Mouse (Mus musculus) midbrain, embryonic 10.5 days (tissue): ENCODE measurements around the gene Abtb2. TPM values are rescaled to one million over a fixed set of nuclear protein-coding genes. Genes with fewer than 3 reads are reported as not detected.
A peak's percentile ranks its signal among the peaks of the same experiment; 100 is the strongest.

Source experiments
- DNase-seq: peaks from one replicate; pipeline ENCODE4 v3.0.0-alpha.2; 2017; ENCODE audit warnings: low spot score
- H3K27ac ChIP-seq: fragments of 300-500 bp; sonication (generic); replicated peaks from 2 replicates; pipeline ENCODE4 v1.5.1; 2016; ENCODE audit warnings: mild to moderate bottlenecking
- H3K27me3 ChIP-seq: fragments of 300-500 bp; sonication (generic); 2 replicates; pipeline ENCODE4 v1.6.1; 2016; ENCODE audit warnings: low read depth, mild to moderate bottlenecking; ENCODE audit not compliant: poor library complexity, severe bottlenecking
- H3K36me3 ChIP-seq: fragments of 300-500 bp; sonication (generic); 2 replicates; pipeline ENCODE4 v1.6.1; 2016; ENCODE audit warnings: mild to moderate bottlenecking, moderate library complexity
- H3K4me1 ChIP-seq: fragments of 300-500 bp; sonication (generic); 2 replicates; pipeline ENCODE4 v1.6.1; 2016
- H3K4me3 ChIP-seq: fragments of 300-500 bp; sonication (generic); 2 replicates; pipeline ENCODE4 v1.5.1; 2016; ENCODE audit warnings: mild to moderate bottlenecking, moderate library complexity
- H3K9me3 ChIP-seq: fragments of 300-500 bp; sonication (generic); replicated peaks from 2 replicates; pipeline ENCODE4 v1.6.1; 2016; ENCODE audit warnings: mild to moderate bottlenecking
- WGBS: fragments of 180-500 bp; shearing (Covaris S2); methylation state at CpG from one replicate; pipeline ENCODE4 v1.1.7; 2016; 5-methylcytosine and 5-hydroxymethylcytosine counted together
- polyA plus RNA-seq: library from polyadenylated mRNA; unstranded; fragments of >200 nt; fragmentation: Nextera tagmentation; extraction: Ambion mirVana; gene quantifications from 2 replicates; pipeline ENCODE4 v1.2.1, GENCODE M21; 2016

Abtb2 gene
- polyA plus RNA-seq, 1 experiment from 2014 or later = 11.5 TPM

GRCm38 (mm10) chr2:103713831-103714230 lies 147.7 kb downstream of the Abtb2 start:
- no peak for DNase-seq
- Histone ChIP-seq H3K27ac (no peak overlapping the region), H3K4me3 (no peak overlapping the region), H3K27me3 (no peaks in the 10 kb centered on the region), H3K36me3 (peaks cover 90% of the 10 kb centered on the region), H3K4me1 (no peaks in the 10 kb centered on the region), H3K9me3 (no peaks in the 10 kb centered on the region)
- 90% methylated on average over 7 of the region's 7 CpGs for WGBS

GRCm38 (mm10) chr2:103714412-103714811 lies 148.3 kb downstream of the Abtb2 start:
- WGBS = 74% methylated on average over 4 of the region's 4 CpGs
- no peaks in the 10 kb centered on the region for H3K4me1 ChIP-seq
- H3K4me3 ChIP-seq = no peak overlapping the region
- DNase-seq = no peak
- no peaks in the 10 kb centered on the region for H3K27me3 ChIP-seq
- H3K36me3 ChIP-seq = peaks cover 87% of the 10 kb centered on the region
- no peaks in the 10 kb centered on the region for H3K9me3 ChIP-seq
- H3K27ac ChIP-seq = no peak overlapping the region

- Histone ChIP-seq H3K4me1 (no peaks in the 10 kb centered on the region), H3K27me3 (no peaks in the 10 kb centered on the region), H3K36me3 (peaks cover 87% of the 10 kb centered on the region), H3K9me3 (no peaks in the 10 kb centered on the region), H3K27ac (no peak overlapping the region), H3K4me3 (no peak overlapping the region)
- DNase-seq = peak; percentile 76
- 65% methylated on average over 8 of the region's 8 CpGs for whole genome bisulfite sequencing
Observed at GRCm38 (mm10) chr2:103718594-103719291, 152.6 kb downstream of the Abtb2 start.

GRCm38 (mm10) chr2:103719292-103719646 lies 153.2 kb downstream of the Abtb2 start:
- Histone ChIP-seq H3K27ac (0 out of 2 replicates have a peak overlapping the region, but pooled peaks have one; percentile 9), H3K4me1 (no peaks in the 10 kb centered on the region), H3K9me3 (no peaks in the 10 kb centered on the region), H3K4me3 (no peak overlapping the region), H3K36me3 (peaks cover 89% of the 10 kb centered on the region), H3K27me3 (no peaks in the 10 kb centered on the region)
- no peak for DNase-seq
- WGBS = 94% methylated on average over 7 of the region's 7 CpGs

- H3K9me3 ChIP-seq = no peaks in the 10 kb centered on the region
- H3K27ac ChIP-seq = no peak overlapping the region
- peaks cover 94% of the 10 kb centered on the region for H3K36me3 ChIP-seq
- no peak overlapping the region for H3K4me3 ChIP-seq
- H3K4me1 ChIP-seq = no peaks in the 10 kb centered on the region
- H3K27me3 ChIP-seq = no peaks in the 10 kb centered on the region
- no peak for DNase-seq
- WGBS = 91% methylated on average over 2 of the region's 2 CpGs
Observed at GRCm38 (mm10) chr2:103724521-103724920, 158.4 kb downstream of the Abtb2 start.

- no peaks in the 10 kb centered on the region for H3K4me1 ChIP-seq
- 92% methylated on average over 12 of the region's 12 CpGs for WGBS
- H3K36me3 ChIP-seq = peaks cover 98% of the 10 kb centered on the region
- no peaks in the 10 kb centered on the region for H3K9me3 ChIP-seq
- H3K27ac ChIP-seq = no peak overlapping the region
- no peak overlapping the region for H3K4me3 ChIP-seq
- DNase-seq = no peak
- H3K27me3 ChIP-seq = no peaks in the 10 kb centered on the region
Observed at GRCm38 (mm10) chr2:103728027-103728540, 162.0 kb downstream of the Abtb2 start.

- DNase-seq = no peak
- H3K9me3 ChIP-seq = no peaks in the 10 kb centered on the region
- peaks cover 98% of the 10 kb centered on the region for H3K36me3 ChIP-seq
- H3K27ac ChIP-seq = no peak overlapping the region
- no peak overlapping the region for H3K4me3 ChIP-seq
- 86% methylated on average over 8 of the region's 8 CpGs for WGBS
- H3K27me3 ChIP-seq = no peaks in the 10 kb centered on the region
- H3K4me1 ChIP-seq = no peaks in the 10 kb centered on the region
Observed at GRCm38 (mm10) chr2:103730999-103731398, 164.9 kb downstream of the Abtb2 start.

GRCm38 (mm10) chr2:103731423-103731822 lies 165.3 kb downstream of the Abtb2 start:
- no peak overlapping the region for H3K4me3 ChIP-seq
- DNase-seq = no peak
- peaks cover 98% of the 10 kb centered on the region for H3K36me3 ChIP-seq
- no peaks in the 10 kb centered on the region for H3K27me3 ChIP-seq
- no peaks in the 10 kb centered on the region for H3K4me1 ChIP-seq
- H3K9me3 ChIP-seq = no peaks in the 10 kb centered on the region
- H3K27ac ChIP-seq = no peak overlapping the region
- 92% methylated on average over 6 of the region's 6 CpGs for WGBS

GRCm38 (mm10) chr2:103742821-103743220 lies 176.7 kb downstream of the Abtb2 start:
- WGBS = 94% methylated on average over 6 of the region's 6 CpGs
- peaks cover 85% of the 10 kb centered on the region for H3K36me3 ChIP-seq
- no peaks in the 10 kb centered on the region for H3K9me3 ChIP-seq
- H3K27me3 ChIP-seq = no peaks in the 10 kb centered on the region
- H3K27ac ChIP-seq = no peak overlapping the region
- no peak overlapping the region for H3K4me3 ChIP-seq
- no peaks in the 10 kb centered on the region for H3K4me1 ChIP-seq
- DNase-seq = no peak

GRCm38 (mm10) chr2:103743536-103743935 lies 177.4 kb downstream of the Abtb2 start:
- H3K27ac ChIP-seq = no peak overlapping the region; the same call in 1 of the 2 replicates
- no peak overlapping the region for H3K4me3 ChIP-seq
- H3K9me3 ChIP-seq = no peaks in the 10 kb centered on the region
- DNase-seq = no peak
- peaks cover 90% of the 10 kb centered on the region for H3K36me3 ChIP-seq
- H3K27me3 ChIP-seq = no peaks in the 10 kb centered on the region
- WGBS = 92% methylated on average over 2 of the region's 2 CpGs
- no peaks in the 10 kb centered on the region for H3K4me1 ChIP-seq

GRCm38 (mm10) chr2:103743988-103744387 lies 177.9 kb downstream of the Abtb2 start:
- DNase-seq = peak; percentile 63
- peaks cover 90% of the 10 kb centered on the region for H3K36me3 ChIP-seq
- H3K9me3 ChIP-seq = no peaks in the 10 kb centered on the region
- H3K27me3 ChIP-seq = no peaks in the 10 kb centered on the region
- H3K4me3 ChIP-seq = no peak overlapping the region
- WGBS = 87% methylated on average over 7 of the region's 7 CpGs
- no peaks in the 10 kb centered on the region for H3K4me1 ChIP-seq
- no peak overlapping the region; the same call in 1 of the 2 replicates for H3K27ac ChIP-seq

GRCm38 (mm10) chr2:103745481-103745880 lies 179.4 kb downstream of the Abtb2 start:
- H3K4me1 ChIP-seq = no peaks in the 10 kb centered on the region
- H3K36me3 ChIP-seq = peaks cover 90% of the 10 kb centered on the region
- no peaks in the 10 kb centered on the region for H3K9me3 ChIP-seq
- WGBS = 89% methylated on average over 5 of the region's 5 CpGs
- no peak overlapping the region for H3K4me3 ChIP-seq
- no peak overlapping the region for H3K27ac ChIP-seq
- no peak for DNase-seq
- no peaks in the 10 kb centered on the region for H3K27me3 ChIP-seq

GRCm38 (mm10) chr2:103746096-103746495 lies 180.0 kb downstream of the Abtb2 start:
- no peak overlapping the region for H3K27ac ChIP-seq
- H3K27me3 ChIP-seq = no peaks in the 10 kb centered on the region
- no peaks in the 10 kb centered on the region for H3K4me1 ChIP-seq
- H3K9me3 ChIP-seq = no peaks in the 10 kb centered on the region
- WGBS = 88% methylated on average over 2 of the region's 2 CpGs
- no peak for DNase-seq
- H3K4me3 ChIP-seq = no peak overlapping the region
- peaks cover 91% of the 10 kb centered on the region for H3K36me3 ChIP-seq
